Mouse (Mus musculus): Measurements from ENCODE around the gene Cldnd1.

Cldnd1 gene

DNA sequence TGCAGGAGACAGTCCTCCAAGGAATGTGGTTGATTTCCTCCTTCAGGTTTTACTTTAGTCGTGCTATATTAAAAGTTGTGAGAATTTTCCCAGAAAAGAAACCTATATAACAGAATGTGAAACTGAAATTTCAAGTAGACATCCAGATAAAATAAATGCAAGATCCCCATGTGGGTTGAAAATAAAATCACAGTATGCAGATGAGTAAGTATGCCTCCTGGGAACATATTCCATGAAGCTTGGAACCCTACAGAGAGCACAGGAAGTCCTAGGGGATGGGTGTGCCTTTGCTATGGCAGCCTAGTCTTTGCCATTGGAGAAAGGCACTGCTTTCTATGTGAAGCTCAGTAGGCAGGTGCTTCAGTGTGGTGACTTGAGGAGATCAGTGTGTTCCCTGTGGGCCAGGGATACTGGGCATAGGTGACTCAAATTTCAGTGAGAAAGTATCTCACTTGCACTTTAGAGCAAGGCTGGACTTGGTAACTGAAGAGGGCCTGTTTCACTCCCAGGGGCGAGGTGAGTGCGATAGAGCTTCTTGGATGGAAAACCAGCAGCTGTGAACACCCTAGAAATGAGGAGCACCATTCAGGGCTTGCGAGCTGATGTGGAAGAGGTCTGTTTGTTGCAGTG lies 20.3 kb upstream of the Cldnd1 start:
- ATAC-seq (ENCODE audit: insufficient number of reproducible peaks, low FRiP score, low TSS enrichment): no peak

DNA sequence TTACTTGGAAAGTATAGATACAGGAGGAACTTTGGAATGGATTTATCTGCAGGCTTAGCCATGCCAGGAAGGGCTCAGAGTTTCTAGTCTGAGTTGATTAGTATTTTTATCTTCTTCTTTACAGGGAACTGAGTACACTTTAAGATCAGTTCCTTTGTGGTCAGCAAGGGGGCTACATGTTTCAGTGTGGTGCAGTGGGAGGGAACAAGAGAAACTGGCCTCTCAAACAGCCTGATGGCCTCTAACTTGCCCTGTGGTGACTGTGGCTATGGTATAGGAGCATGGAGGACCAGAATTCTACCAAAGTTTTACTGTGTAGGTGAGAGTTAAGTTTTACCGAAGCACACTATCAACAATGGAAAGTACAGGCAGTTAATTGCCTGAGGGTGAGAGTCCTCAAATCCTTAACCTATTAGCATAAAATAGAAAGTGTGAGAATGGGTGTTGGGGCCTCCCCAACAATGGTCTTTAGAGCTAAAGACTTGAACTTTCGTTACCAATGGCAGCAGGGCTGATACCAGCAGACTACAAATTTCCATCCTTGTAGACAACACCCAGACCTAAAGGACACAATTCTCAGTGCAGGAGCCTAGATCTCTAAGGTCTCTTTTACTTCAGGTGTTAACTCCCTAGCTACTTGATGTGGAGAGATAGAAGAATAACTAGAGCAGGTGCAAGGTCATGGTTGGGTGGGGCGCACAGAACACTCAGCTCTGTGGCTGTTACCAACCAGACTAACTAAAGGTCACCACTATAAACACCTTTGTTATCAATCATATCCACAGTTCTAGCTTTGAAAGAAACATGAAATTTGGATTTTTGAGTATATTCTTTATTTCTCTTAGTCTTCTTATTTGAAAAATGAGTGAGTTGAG lies 18.9 kb upstream of the Cldnd1 start:
- no peak for ATAC-seq (ENCODE audit: insufficient number of reproducible peaks, low FRiP score, low TSS enrichment)

DNA sequence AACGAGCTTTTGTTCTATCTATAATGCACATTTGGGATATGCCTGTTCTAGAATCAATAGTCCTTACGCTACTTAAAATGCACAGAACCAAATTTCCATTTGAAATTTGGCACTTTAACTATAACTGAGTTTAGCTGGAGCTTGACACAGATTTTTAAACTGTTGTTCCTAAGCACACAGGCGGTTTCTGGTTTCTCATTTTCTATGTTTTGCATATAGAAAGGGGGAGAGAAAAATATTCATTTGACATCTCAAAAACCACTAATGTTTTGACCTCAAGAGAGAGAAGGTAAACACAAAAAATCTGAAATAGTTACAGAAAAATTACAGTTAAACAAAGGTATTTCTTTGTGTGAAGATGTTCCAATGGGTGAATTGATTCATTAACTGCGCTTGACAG lies 18.2 kb upstream of the Cldnd1 start:
- ATAC-seq (ENCODE audit: insufficient number of reproducible peaks, low FRiP score, low TSS enrichment): no peak

DNA sequence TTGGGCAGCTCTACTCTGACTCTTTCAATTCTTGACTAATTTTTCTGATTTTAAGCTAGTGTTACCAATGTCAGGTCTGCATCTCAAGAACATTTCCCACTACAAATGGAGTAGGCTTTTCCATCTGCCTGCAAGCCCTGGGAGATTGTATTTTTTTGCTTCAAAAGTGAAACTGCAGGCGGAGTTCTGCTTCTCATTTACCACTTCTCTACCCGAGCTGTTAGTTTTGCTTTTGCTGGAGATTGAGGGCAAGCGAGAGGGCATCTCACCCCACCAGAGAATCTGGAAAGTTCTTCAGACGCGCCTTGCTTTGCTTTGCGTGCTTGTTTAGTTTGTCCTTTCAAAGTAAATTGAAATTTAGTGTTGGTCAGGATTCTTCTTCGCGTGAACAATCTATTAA lies 15.5 kb upstream of the Cldnd1 start:
- ATAC-seq (ENCODE audit: insufficient number of reproducible peaks, low FRiP score, low TSS enrichment): no peak

DNA sequence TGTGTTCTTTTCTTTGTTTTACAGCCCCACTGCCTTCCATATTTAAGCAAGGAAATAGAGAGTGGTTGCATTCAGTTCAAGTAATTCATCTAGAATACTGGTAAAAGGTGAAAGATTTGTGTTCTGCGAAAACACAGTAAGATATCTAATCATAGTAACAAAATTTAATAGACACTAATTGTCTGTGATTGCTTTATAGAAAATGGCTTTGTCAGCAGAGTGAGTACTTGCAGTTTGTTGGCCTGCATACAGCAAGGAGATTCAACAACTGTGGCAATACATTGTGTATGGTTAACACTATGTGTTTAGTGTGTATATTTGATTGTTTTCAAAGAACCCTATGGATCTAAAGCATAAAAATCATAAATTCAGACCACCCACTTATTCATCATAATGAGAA lies 14.6 kb upstream of the Cldnd1 start:
- no peak for ATAC-seq (ENCODE audit: insufficient number of reproducible peaks, low FRiP score, low TSS enrichment)

DNA sequence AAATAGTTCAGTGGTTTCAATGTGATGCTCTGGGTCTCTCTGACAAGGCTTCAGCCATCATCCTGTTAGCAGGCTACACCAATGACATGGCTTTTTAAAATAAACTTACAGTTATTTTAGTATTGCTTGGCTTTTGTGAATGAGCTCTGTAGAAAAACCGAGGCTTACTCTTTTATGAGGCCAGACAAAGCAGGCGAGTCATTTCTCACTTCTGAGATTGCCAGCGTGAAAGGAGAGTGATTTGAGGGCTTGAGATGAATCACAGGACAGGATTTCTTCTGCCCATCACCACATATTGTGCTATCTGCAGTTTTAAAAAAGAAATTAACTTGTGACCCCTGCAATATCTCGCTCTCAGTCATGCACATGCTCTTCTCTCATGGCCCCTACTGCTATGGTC lies 12.7 kb upstream of the Cldnd1 start:
- no peak for ATAC-seq (ENCODE audit: insufficient number of reproducible peaks, low FRiP score, low TSS enrichment)

DNA sequence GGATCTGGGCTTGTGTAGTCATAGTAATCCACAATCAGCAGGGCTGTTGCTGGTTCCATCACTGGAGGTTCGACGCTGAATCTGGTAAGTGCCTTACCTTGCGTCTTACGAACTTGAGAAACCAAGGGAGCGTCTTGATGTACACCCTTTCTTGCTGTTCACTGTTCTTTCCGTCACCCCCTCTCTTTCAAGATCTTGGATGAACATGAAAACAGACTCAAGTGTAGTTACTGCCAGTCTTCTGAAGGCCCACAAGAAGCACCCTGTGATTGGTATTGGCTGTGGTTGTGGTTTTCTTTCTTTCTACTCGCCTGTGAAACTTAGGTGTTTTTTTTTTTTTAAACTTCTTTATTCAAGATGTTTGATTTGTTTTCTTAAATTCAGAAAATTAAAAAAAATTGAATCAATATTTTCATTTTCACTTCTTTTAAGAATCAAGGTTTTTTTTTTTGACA lies 9.0 kb upstream of the Cldnd1 start, which contains the start of gene Gpr15:
Gene Gpr15 (minus strand): TSS at position 405 of the 455 bp plus-strand sequence.
- no peak for ATAC-seq (ENCODE audit: insufficient number of reproducible peaks, low FRiP score, low TSS enrichment)

DNA sequence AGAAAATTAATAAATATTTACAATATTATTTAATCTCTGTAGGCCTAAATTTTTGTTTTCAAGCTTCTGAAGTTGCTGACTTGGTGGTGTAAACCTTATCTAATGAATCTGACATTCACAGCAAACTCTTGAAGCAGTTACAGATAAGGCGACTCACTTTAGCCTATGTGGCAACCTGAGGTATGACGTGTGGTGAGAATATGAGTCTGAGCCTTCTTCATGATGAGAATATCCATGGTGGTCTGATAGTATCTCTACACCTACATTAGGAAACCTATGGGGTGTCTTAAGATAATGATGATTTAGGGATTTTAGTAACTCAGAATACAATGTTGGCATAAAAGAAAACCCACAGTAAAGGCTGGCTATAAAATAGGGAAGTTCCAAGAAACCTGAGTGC lies 5.4 kb upstream of the Cldnd1 start:
- ATAC-seq (ENCODE audit: insufficient number of reproducible peaks, low FRiP score, low TSS enrichment): no peak

DNA sequence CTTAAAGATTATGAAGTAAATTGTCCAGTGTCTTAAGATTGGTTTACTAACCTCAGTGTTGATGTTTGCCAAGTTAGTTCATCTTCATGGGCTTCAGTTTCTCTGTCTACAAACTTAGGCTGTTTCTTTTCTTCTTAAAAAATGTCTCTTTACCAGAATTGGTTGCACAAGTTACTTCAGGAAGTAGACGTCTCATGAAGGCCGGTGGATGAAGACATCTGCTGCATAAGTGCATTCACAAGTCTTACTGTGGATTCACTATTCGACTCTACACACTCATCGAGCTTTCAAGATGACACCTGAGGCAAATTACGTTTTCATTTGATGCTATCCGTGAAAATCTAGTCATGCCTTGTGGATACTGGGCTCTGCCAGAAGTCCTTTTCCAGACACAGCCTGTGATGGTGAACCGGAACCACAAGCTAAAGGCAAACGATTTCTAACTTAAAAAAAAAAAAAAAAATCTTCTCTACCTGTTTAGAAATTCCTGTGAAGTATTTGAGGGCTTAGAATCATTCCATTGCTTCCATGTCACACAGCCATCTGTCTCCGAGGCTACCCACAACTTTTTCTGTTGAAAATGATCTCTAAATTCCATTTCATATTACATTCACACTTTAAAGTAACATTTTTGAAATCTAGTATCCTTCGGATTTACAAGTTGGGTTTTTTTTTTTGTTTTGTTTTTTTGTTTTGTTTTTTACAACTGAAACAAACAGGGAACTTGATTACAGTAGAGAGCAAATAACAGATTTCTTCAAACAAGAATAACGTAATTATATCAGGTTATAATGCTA lies 832 bp upstream of the Cldnd1 start:
- ATAC-seq (ENCODE audit: insufficient number of reproducible peaks, low FRiP score, low TSS enrichment): no peak

DNA sequence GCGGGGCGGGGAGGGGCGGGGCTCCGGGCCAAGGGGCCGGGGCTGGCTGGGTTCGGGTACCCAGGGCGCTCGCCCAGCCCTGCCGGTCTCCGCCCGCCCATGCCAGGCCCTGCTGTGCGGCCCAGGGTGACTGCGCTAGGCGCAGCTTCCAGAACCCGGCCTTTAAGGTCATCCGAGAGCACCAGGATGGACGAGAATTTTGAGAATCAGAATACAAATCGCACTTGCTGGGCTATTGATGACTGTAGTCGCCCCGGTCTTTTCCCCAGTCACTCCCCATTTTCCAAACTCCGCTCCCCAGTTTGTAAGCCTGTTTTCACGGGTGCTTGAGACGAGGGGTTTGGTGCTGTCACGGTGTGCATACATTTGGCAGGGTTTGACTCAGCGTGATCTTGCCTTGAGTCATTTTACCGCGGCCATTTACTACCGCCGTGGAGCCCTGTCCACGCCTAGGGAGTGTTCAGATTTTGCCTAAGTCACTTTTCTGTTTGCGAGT lies 514 bp downstream of the Cldnd1 start:
- peak; percentile 65 for ATAC-seq (ENCODE audit: insufficient number of reproducible peaks, low FRiP score, low TSS enrichment)

DNA sequence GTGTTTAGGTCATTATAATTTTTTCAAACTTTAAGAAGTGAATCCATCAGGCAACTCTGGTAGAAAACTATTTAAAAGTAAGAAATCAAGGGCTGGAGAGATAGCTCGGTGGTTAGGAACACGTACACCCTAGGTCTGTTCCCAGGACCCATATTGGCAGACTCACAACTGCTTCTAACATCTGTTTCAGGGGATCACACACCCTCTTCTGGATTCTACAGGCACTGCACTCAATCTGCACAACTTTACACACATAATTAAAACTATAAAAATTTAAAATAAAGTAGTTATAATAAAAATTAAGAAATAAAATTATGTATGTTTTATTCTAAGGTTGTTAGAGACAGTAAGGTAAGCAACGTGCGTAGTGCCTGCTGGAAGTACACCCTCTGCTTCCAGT lies 10.5 kb downstream of the Cldnd1 start:
- no peak for ATAC-seq (ENCODE audit: insufficient number of reproducible peaks, low FRiP score, low TSS enrichment)

DNA sequence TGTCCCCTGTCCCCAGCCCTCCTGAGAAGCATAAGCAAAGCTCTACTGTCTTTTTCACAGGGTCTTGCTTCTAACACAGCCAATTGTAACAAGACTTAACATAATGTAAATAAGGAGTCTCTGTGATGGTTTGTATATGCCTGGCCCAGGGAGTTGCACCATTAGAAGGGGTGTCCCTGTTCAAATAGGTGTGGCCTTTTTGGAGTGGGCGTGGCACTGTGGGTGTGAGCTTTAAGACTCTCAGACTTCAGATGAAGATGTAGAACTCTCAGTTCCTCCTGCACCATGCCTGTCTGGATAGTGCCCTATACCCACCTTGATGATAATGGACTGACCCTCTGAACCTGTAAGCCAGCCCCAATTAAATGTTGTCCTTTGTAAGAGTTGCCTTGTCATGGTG lies 11.1 kb downstream of the Cldnd1 start:
- no peak for ATAC-seq (ENCODE audit: insufficient number of reproducible peaks, low FRiP score, low TSS enrichment)

DNA sequence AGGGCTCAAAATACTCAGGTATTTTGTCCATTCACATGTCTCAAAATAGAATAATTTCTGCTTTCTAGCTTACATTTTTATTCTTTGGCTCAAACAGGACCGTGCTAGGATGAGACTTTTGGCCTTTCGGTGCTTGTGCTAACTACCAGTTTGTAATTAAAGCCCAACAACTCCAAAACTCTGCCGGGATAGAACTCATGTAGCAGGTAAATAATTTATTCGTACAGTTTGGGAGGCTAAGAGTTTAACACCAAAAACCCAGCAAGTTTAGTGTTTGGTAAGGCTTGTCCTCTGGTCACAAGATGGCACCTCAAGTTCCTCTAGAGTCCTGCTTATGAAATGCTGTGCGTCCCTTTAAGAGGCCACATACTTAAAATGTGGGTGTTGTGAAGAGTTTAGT lies 13.0 kb downstream of the Cldnd1 start:
- no peak for ATAC-seq (ENCODE audit: insufficient number of reproducible peaks, low FRiP score, low TSS enrichment)

DNA sequence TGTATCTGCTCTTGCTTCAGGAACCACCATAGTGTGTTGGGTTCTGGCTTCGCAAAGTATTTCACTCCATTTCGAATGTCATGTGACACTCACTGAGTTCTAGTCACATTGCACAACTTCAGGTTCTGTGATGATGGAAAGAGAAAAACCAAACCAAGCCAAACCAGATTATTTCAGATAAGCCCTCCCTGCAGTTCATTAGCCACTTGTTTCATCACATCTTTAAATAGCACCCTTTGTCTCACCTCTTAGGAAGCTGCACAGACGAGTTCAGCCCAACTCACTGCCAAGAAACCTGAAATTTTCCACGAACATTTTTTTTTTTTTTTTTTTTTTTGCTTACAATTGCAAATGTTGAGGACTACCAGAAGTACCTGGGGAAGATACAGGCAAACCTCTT lies 19.0 kb downstream of the Cldnd1 start:
- ATAC-seq (ENCODE audit: insufficient number of reproducible peaks, low FRiP score, low TSS enrichment): no peak

DNA sequence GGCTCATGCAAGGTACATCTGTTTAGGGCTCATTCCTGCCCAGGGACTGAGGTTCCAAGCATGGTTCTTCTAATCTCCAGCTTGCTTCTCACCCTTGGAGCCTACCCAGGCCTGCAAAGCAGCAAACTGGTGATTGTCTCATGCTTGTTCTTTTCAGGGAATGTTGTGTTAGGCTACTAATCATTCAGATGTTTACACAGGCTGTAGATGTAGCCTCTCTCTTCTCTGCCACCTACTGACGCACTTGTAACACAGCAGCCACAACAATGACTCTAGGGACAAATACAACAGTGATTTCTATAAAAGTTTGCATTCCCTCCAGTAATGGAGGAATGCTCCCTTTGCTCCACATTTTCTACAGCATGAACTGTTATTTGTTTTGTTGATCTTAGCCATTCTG lies 23.6 kb downstream of the Cldnd1 start:
- no peak for ATAC-seq (ENCODE audit: insufficient number of reproducible peaks, low FRiP score, low TSS enrichment)

DNA sequence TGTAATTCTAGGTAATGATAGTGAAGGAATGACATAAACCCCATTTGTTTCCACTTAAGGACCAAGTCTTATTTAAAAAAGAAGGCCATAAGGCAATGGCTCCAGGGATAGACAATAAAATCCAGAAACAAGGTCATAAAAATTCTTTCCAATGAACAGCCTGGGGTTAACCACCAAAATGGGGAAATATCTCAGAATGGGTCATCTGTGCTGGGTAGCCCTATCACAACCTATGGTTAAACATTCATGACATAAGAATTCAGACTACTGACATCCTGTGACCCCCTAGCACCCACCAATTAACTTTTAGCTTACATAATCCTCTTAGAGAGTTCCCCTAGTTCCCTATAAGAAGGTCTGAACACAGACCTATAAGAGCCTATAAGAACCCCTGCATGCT lies 28.5 kb downstream of the Cldnd1 start:
- ATAC-seq (ENCODE audit: insufficient number of reproducible peaks, low FRiP score, low TSS enrichment): no peak

DNA sequence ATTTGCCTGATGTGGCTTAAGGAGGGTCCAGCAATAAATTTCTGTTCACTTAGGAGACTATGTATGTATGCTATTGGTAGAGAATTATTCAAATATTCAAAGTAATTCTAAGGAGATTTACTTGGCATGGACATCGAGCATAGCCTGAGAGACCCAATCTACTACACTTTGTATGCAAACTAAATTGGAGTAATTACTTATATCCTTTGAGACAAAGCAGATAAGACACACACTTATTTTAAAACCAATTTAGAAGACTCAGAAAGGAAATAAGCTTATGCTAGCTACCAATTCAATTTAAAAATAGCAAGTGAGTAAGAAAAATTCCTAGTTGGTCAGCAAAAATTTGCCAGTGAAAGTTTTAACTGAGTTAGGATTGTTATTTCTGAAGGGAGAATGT lies 35.4 kb downstream of the Cldnd1 start, which contains the start of gene Olfr172:
Gene Olfr172 (minus strand): TSS at position 101 of the 400 bp plus-strand sequence.
- no peak for ATAC-seq (ENCODE audit: insufficient number of reproducible peaks, low FRiP score, low TSS enrichment)

Measured in cerebellum, adult (tissue).